Mouse (Mus musculus) erythroblast, embryonic 14.5 days (primary cell): ENCODE measurements around the gene Fam43b.

Source experiments
- GATA1 ChIP-seq: IDR thresholded peaks from 2 replicates; pipeline ENCODE4 v1.6.1; 2012; ENCODE audit warnings: low read length, inconsistent platforms, mixed read lengths
- TAL1 ChIP-seq: IDR thresholded peaks from 3 replicates; pipeline ENCODE4 v1.6.1; 2012; ENCODE audit warnings: low read length, inconsistent platforms, mixed read lengths

GRCm38 (mm10) chr4:138379091-138379840, 17.1 kb downstream of the Fam43b start:
- TF ChIP-seq GATA1, result no peak
- no peak for TF ChIP-seq TAL1
